Mouse (Mus musculus): ENCODE measurements around the gene Trim69. TPM values are rescaled to one million over a fixed set of nuclear protein-coding genes. Genes with fewer than 3 reads are reported as not detected.

Trim69 gene
- not detected in 2 replicates for total RNA-seq (2017)

DNA sequence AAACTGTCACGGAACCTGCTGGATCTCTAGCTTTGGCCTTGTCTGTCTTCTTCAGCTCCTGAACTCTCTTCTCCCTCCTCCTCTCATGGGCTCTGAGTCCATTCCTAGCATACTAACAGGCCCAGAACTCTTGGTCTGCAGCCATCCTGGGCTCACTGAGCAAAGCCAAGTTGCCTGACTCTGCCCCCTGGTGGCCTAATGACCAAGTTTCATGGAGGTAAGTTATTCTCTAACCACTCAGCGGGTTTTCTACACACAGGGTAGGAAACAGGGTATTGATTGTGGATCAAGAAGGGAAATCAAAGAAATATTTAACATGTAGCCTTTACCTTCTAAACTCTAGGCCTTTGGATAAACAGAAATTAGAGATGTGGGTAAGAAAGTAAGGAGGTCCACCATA lies at the start of gene Trim69:
TSS of gene Trim69 (plus strand) at position 21 of the 400 bp plus-strand sequence.
- peak; percentile 29 to 63; a peak in 3 of 4 replicates for ATAC-seq (replicated peaks in 1 of 2; ENCODE audit: insufficient read depth in 1 of 2, low FRiP score in 2 of 2, low TSS enrichment in 1 of 2, low read depth in 1 of 2, poor library complexity in 2 of 2, severe bottlenecking in 2 of 2)

- ATAC-seq (replicated peaks in 1 of 2; ENCODE audit: insufficient read depth in 1 of 2, low FRiP score in 2 of 2, low TSS enrichment in 1 of 2, low read depth in 1 of 2, poor library complexity in 2 of 2, severe bottlenecking in 2 of 2): no peak
Measured at GRCm38 (mm10) chr2:122116888-122117287, 43.6 kb upstream of the Trim69 start.

GRCm38 (mm10) chr2:122117961-122118958 lies 42.2 kb upstream of the Trim69 start, which contains the start of gene Spg11:
Gene Spg11, minus strand, starts transcription at chr2:122118386.
- ATAC-seq (replicated peaks in 1 of 2; ENCODE audit: insufficient read depth in 1 of 2, low FRiP score in 2 of 2, low TSS enrichment in 1 of 2, low read depth in 1 of 2, poor library complexity in 2 of 2, severe bottlenecking in 2 of 2): peak; percentile 98 to 99

- peak; percentile 38 to 55 for ATAC-seq (replicated peaks in 1 of 2; ENCODE audit: insufficient read depth in 1 of 2, low FRiP score in 2 of 2, low TSS enrichment in 1 of 2, low read depth in 1 of 2, poor library complexity in 2 of 2, severe bottlenecking in 2 of 2)
Measured at GRCm38 (mm10) chr2:122125680-122126572, 34.6 kb upstream of the Trim69 start.

GRCm38 (mm10) chr2:122126765-122127347 lies 33.6 kb upstream of the Trim69 start:
- ATAC-seq (replicated peaks in 1 of 2; ENCODE audit: insufficient read depth in 1 of 2, low FRiP score in 2 of 2, low TSS enrichment in 1 of 2, low read depth in 1 of 2, poor library complexity in 2 of 2, severe bottlenecking in 2 of 2): no peak; a peak in 1 of 4 replicates

- ATAC-seq (replicated peaks in 1 of 2; ENCODE audit: insufficient read depth in 1 of 2, low FRiP score in 2 of 2, low TSS enrichment in 1 of 2, low read depth in 1 of 2, poor library complexity in 2 of 2, severe bottlenecking in 2 of 2): no peak
Measured at GRCm38 (mm10) chr2:122127635-122128034, 32.9 kb upstream of the Trim69 start.

DNA sequence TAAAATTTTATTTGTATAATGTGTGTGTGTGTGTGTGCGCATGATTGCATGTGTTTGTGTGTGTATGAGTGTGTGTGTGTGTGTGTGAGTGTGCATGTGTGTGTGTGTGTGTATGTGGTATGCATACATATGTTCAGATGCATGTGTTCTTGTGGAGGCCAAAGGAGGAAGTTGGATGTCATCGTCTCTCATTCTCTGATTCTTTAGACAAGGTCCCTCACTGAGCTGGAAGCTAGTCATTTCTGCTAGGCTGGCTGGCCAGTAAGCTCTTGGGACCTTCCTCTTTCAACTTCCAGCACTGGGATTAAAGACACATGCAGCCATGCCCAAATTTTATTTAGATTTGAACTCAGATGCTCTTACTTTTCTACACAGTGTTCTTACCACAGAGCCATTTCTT lies 28.4 kb upstream of the Trim69 start:
- ATAC-seq (replicated peaks in 1 of 2; ENCODE audit: insufficient read depth in 1 of 2, low FRiP score in 2 of 2, low TSS enrichment in 1 of 2, low read depth in 1 of 2, poor library complexity in 2 of 2, severe bottlenecking in 2 of 2): no peak; a peak in 1 of 4 replicates

- ATAC-seq (replicated peaks in 1 of 2; ENCODE audit: insufficient read depth in 1 of 2, low FRiP score in 2 of 2, low TSS enrichment in 1 of 2, low read depth in 1 of 2, poor library complexity in 2 of 2, severe bottlenecking in 2 of 2): no peak
Measured at GRCm38 (mm10) chr2:122132618-122133017, 27.9 kb upstream of the Trim69 start.

DNA sequence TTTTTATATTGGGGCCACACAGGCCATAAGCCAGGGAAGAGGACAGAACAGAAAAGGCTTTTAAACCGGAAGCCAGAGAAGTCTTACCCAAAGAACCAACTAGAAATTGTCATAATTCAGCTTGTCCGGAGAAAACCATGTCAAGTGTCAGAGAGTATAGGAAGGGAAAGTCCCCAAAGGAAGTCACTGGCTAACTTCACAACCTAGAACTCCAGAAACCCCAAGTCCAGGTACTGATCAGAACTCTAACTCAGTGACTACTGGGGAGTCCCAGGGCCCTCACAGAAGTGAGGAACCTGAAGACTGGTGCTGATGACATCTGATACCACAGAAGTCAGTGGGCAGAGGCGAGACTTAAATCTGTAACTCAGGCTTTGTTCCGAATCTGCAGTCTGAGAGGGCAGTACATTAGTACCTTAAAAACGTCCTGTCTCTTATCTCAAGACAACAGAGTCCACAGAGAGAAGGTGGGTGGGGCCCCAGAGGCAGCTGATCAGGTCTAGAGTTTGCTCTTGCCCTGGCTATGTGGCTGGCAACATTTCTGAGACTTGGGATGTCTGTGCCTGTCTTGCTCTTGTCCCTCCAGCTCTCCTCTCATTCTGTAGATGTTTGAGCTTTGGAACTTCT lies 22.5 kb upstream of the Trim69 start:
- peak; percentile 56 to 64; a peak in 3 of 4 replicates for ATAC-seq (replicated peaks in 1 of 2; ENCODE audit: insufficient read depth in 1 of 2, low FRiP score in 2 of 2, low TSS enrichment in 1 of 2, low read depth in 1 of 2, poor library complexity in 2 of 2, severe bottlenecking in 2 of 2)

DNA sequence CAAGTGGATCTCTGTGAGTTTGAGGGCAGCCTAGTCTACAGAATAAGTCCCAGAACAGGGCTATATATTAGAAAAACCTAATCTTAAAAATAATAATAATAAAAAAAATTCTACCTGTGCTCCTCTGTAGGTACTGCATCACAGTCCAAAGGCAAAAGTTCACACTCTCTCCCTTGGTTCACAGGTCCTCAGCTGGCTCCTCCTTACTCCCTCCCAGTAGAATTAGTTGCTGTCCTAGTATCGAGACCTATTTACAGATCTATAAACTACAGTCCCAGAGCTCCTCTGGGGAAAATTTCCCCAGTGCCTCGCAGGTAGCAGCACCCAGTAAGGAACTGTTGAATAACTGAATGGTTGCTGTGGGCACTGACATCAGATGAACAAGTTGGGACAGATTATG lies 19.7 kb upstream of the Trim69 start:
- ATAC-seq (replicated peaks in 1 of 2; ENCODE audit: insufficient read depth in 1 of 2, low FRiP score in 2 of 2, low TSS enrichment in 1 of 2, low read depth in 1 of 2, poor library complexity in 2 of 2, severe bottlenecking in 2 of 2): no peak

- no peak for ATAC-seq (replicated peaks in 1 of 2; ENCODE audit: insufficient read depth in 1 of 2, low FRiP score in 2 of 2, low TSS enrichment in 1 of 2, low read depth in 1 of 2, poor library complexity in 2 of 2, severe bottlenecking in 2 of 2)
Measured at GRCm38 (mm10) chr2:122141332-122141967, 19.1 kb upstream of the Trim69 start.

GRCm38 (mm10) chr2:122143111-122143510 lies 17.4 kb upstream of the Trim69 start:
- ATAC-seq (replicated peaks in 1 of 2; ENCODE audit: insufficient read depth in 1 of 2, low FRiP score in 2 of 2, low TSS enrichment in 1 of 2, low read depth in 1 of 2, poor library complexity in 2 of 2, severe bottlenecking in 2 of 2): no peak

DNA sequence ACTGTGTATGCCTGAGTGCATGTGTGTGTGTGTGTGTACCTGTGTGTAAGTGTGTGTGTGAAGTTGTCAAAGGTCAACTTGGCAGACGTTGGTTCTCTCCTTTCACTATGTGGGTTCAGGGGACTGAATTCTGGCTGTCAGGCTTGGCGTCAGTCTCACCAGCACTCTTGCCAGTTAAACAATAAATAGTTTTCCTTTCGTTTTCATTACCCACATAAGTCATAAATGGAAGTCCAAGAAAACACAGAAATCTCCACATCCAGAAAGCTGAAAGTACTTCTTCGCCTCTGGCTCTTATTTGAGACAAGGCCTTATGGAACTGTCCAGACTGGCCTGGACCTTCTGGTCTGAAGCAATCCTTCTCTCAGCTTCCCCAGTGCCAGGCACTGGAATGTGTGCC lies 14.7 kb upstream of the Trim69 start:
- no peak for ATAC-seq (replicated peaks in 1 of 2; ENCODE audit: insufficient read depth in 1 of 2, low FRiP score in 2 of 2, low TSS enrichment in 1 of 2, low read depth in 1 of 2, poor library complexity in 2 of 2, severe bottlenecking in 2 of 2)

- ATAC-seq (replicated peaks in 1 of 2; ENCODE audit: insufficient read depth in 1 of 2, low FRiP score in 2 of 2, low TSS enrichment in 1 of 2, low read depth in 1 of 2, poor library complexity in 2 of 2, severe bottlenecking in 2 of 2): peak; percentile 13 to 22; a peak in 2 of 4 replicates
Measured at GRCm38 (mm10) chr2:122146687-122147086, 13.8 kb upstream of the Trim69 start.

DNA sequence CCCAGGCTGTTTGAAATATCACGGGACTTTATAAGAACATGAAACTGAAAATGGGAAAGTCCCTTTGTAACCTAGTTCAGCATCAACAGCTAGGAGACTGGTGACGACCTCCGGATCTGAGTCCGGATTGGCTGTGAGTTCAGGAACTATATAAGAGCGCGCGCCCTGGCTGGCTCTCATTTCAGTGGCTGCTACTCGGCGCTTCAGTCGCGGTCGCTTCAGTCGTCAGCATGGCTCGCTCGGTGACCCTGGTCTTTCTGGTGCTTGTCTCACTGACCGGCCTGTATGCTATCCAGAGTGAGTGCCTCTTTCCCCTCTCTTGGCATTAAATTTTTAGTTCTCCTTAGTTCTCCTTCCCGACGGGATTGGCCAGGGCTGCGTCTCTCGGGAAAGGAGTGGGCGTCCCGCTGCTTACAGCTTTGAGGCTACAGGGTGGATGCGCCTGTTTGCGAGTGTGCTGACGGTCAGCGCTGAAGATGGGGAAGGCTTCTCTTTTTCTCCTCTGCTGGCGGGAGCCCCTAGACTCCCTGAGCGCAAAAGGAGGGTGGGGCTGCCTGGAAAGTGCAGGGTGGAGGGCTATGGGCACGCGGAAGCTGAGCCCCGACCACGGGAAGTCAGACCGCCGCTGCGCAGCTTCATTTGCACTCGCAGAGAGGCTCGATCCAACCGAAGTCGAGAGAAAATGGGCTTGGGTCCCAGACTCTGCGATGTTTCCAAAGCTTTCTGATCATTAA lies 12.8 kb upstream of the Trim69 start, which contains the start of gene B2m:
TSS of gene B2m (plus strand) at position 179 of the 734 bp plus-strand sequence.
- ATAC-seq (replicated peaks in 1 of 2; ENCODE audit: insufficient read depth in 1 of 2, low FRiP score in 2 of 2, low TSS enrichment in 1 of 2, low read depth in 1 of 2, poor library complexity in 2 of 2, severe bottlenecking in 2 of 2): peak; percentile 83 to 91

Data from hematopoietic stem cell, adult 5-6 weeks (primary cell).